Mouse (Mus musculus): ENCODE data around the gene H1foo. TPM values are rescaled to one million over a fixed set of nuclear protein-coding genes. Genes with fewer than 3 reads are reported as not detected.

H1foo gene
- total RNA-seq, 2 experiments from 2014 or later, result not detected

- DNase-seq, result peak; percentile 93
- intact Hi-C loops (cut with DNase I; ENCODE audit: low total_unique reads), result no loop called here
Measured at GRCm38 (mm10) chr6:115994877-115995520, 50.3 kb downstream of the H1foo start, which contains the start of gene Plxnd1. Gene Plxnd1, minus strand, starts transcription at chr6:115995005.

GRCm38 (mm10) chr6:115995531-115995941, 50.8 kb downstream of the H1foo start:
- DNase-seq, result no peak
- intact Hi-C loops (cut with DNase I; ENCODE audit: low total_unique reads), result no loop called here

- intact Hi-C loops (cut with DNase I; ENCODE audit: low total_unique reads), result no loop called here
- DNase-seq, result peak; percentile 60
Measured at GRCm38 (mm10) chr6:115996171-115996851, 51.6 kb downstream of the H1foo start.

GRCm38 (mm10) chr6:115997726-115998311, 53.1 kb downstream of the H1foo start:
- intact Hi-C loops (cut with DNase I; ENCODE audit: low total_unique reads), result no loop called here
- DNase-seq, result no peak

- intact Hi-C loops (cut with DNase I; ENCODE audit: low total_unique reads), result no loop called here
- DNase-seq, result no peak
Measured at GRCm38 (mm10) chr6:115998758-115999157, 54.0 kb downstream of the H1foo start.

- DNase-seq, result no peak
- intact Hi-C loops (cut with DNase I; ENCODE audit: low total_unique reads), result no loop called here
Measured at GRCm38 (mm10) chr6:115999227-115999626, 54.5 kb downstream of the H1foo start.

Other genes starting within 250 kb of the H1foo start
- under 1 TPM; 0.33 to 0.80 TPM for gene Tmem40, start 182.5 kb upstream of the H1foo start, total RNA-seq (2021)
- gene Cand2, start 170.4 kb upstream of the H1foo start, total RNA-seq (2021), result 10 to 100 TPM; 68.1 to 86.4 TPM
- gene Rpl32, start 136.2 kb upstream of the H1foo start, total RNA-seq (2021), result 100 to 1,000 TPM; 847 to 987 TPM
- gene Efcab12, start 106.5 kb upstream of the H1foo start, total RNA-seq (2021), result under 1 TPM; 0.08 to 0.18 TPM
- gene Mbd4, start 91.6 kb upstream of the H1foo start, total RNA-seq (2021), result 1 to 10 TPM; 1.4 to 2.2 TPM
- gene Ift122, start 91.5 kb upstream of the H1foo start, total RNA-seq (2021), result 10 to 100 TPM; 11.0 to 19.0 TPM
- under 1 TPM; 0.14 to 0.22 TPM for gene Rho, start 13.2 kb upstream of the H1foo start, total RNA-seq (2021)
- 10 to 100 TPM; 65.6 to 80.3 TPM for gene Plxnd1, start 50.1 kb downstream of the H1foo start, total RNA-seq (2021)
- 10 to 100 TPM; 26.8 to 37.0 TPM for gene Tmcc1, start 248.5 kb downstream of the H1foo start, total RNA-seq (2021)